Mouse (Mus musculus) CH12.LX (cell line): ENCODE measurements at regions not wholly inside any gene's neighbourhood (a gene's known extent, or its start where the extent isn't known, plus 50 kb on each side); places are given as distances from the start of the nearest gene placed in this dataset.

Experiments used
- DNase-seq: peaks from one replicate; pipeline ENCODE4 v3.0.0-alpha.2; 2013; ENCODE audit errors: extremely low read depth
- H3K27ac ChIP-seq: 2 replicates; pipeline ENCODE4 v1.5.1; 2012; ENCODE audit warnings: low read depth, mild to moderate bottlenecking, control low read depth, moderate library complexity; ENCODE audit not compliant: insufficient read depth
- H3K27me3 ChIP-seq: replicated peaks from 2 replicates; pipeline ENCODE3; 2012; ENCODE audit warnings: inconsistent platforms
- H3K36me3 ChIP-seq, 2 experiments: replicated peaks in 1 of 2; 2 replicates each; pipeline versions ENCODE3 to v1.6.1; 2012; ENCODE audit warnings: inconsistent platforms in 1 of 2, low read length in 1 of 2, mild to moderate bottlenecking in 1 of 2, mixed read lengths in 1 of 2, moderate library complexity in 1 of 2; ENCODE audit not compliant: control insufficient read depth in 1 of 2, insufficient read depth in 1 of 2
- H3K4me1 ChIP-seq, 2 experiments: 2 replicates each; pipeline ENCODE4 v1.6.1; 2012; ENCODE audit warnings: inconsistent platforms in 1 of 2, moderate library complexity in 1 of 2; ENCODE audit not compliant: insufficient read depth in 2 of 2, control insufficient read depth in 1 of 2
- H3K4me2 ChIP-seq: 2 replicates; pipeline ENCODE4 v1.6.1; 2012; ENCODE audit warnings: low read depth, mild to moderate bottlenecking, control low read depth; ENCODE audit not compliant: poor library complexity, insufficient read depth, severe bottlenecking
- H3K4me3 ChIP-seq, 3 experiments: fragments of 150-350 bp in 1 of 3; sonication (generic) in 1 of 3; replicated peaks in 1 of 3; 2 replicates each; pipeline versions ENCODE3 to v1.5.1; 2011 to 2012; ENCODE audit warnings: low read depth in 2 of 3, low read length in 2 of 3, mild to moderate bottlenecking in 2 of 3, moderate library complexity in 2 of 3, control low read depth in 1 of 3, improper control_type of control experiment in 1 of 3, inconsistent platforms in 1 of 3, mixed read lengths in 1 of 3; ENCODE audit not compliant: poor library complexity in 1 of 3
- H3K79me2 ChIP-seq: replicated peaks from 2 replicates; pipeline ENCODE4 v1.6.1; 2012; ENCODE audit warnings: mild to moderate bottlenecking, moderate library complexity; ENCODE audit not compliant: control insufficient read depth, poor library complexity, insufficient read depth, severe bottlenecking; ENCODE audit errors: extremely low read depth
- H3K9ac ChIP-seq: 2 replicates; pipeline ENCODE4 v1.6.1; 2012; ENCODE audit warnings: low read depth, mild to moderate bottlenecking, control low read depth, moderate library complexity; ENCODE audit not compliant: insufficient read depth
- H3K9me3 ChIP-seq: replicated peaks from 2 replicates; pipeline ENCODE3; 2012; ENCODE audit warnings: low read length, inconsistent platforms, mixed read lengths
- CHD1 ChIP-seq: IDR thresholded peaks from 2 replicates; pipeline ENCODE4 v1.6.1; 2012; ENCODE audit warnings: low read depth, low read length, improper control_type of control experiment, inconsistent platforms
- CTCF ChIP-seq, 2 experiments: IDR thresholded peaks in 1 of 2; conservative IDR thresholded peaks in 1 of 2; 2 replicates each; pipeline ENCODE4 v1.5.1; 2011 to 2012; ENCODE audit warnings: low read depth in 2 of 2, low read length in 2 of 2, improper control_type of control experiment in 1 of 2, inconsistent platforms in 1 of 2, mild to moderate bottlenecking in 1 of 2, moderate library complexity in 1 of 2
- ELF1 ChIP-seq: IDR thresholded peaks from 2 replicates; pipeline ENCODE4 v1.6.1; 2014; ENCODE audit warnings: low read depth, mild to moderate bottlenecking, inconsistent platforms, low read length, improper control_type of control experiment
- IRF4 ChIP-seq: IDR thresholded peaks from 2 replicates; pipeline ENCODE4 v1.6.1; 2014; ENCODE audit warnings: low read depth, mild to moderate bottlenecking, inconsistent platforms, low read length, improper control_type of control experiment
- JUND ChIP-seq: conservative IDR thresholded peaks from 2 replicates; pipeline ENCODE4 v1.6.1; 2011; ENCODE audit warnings: low read depth, low read length, improper control_type of control experiment
- MAX ChIP-seq: IDR thresholded peaks from 2 replicates; pipeline ENCODE4 v1.6.1; 2011; ENCODE audit warnings: low read length, improper control_type of control experiment
- MAZ ChIP-seq: IDR thresholded peaks from 2 replicates; pipeline ENCODE4 v1.6.1; 2012; ENCODE audit warnings: low read depth, mild to moderate bottlenecking, inconsistent platforms, low read length, improper control_type of control experiment, moderate library complexity
- MXI1 ChIP-seq: IDR thresholded peaks from 2 replicates; pipeline ENCODE4 v1.6.1; 2011; ENCODE audit warnings: mild to moderate bottlenecking, low read depth, low read length, improper control_type of control experiment
- NELFE ChIP-seq: IDR thresholded peaks from 2 replicates; pipeline ENCODE4 v1.6.1; 2011; ENCODE audit warnings: low read depth, low read length, improper control_type of control experiment
- NRF1 ChIP-seq: IDR thresholded peaks from 2 replicates; pipeline ENCODE4 v1.6.1; 2014; ENCODE audit warnings: low read depth, mild to moderate bottlenecking, inconsistent platforms, low read length, improper control_type of control experiment, moderate library complexity
- POLR2A ChIP-seq: IDR thresholded peaks from 2 replicates; pipeline ENCODE4 v1.6.1; 2011; ENCODE audit warnings: low read depth, mild to moderate bottlenecking, improper control_type of control experiment, low read length
- POLR2AphosphoS2 ChIP-seq: IDR thresholded peaks from 2 replicates; pipeline ENCODE4 v1.6.1; 2011; ENCODE audit warnings: low read depth, low read length, improper control_type of control experiment
- TCF12 ChIP-seq: IDR thresholded peaks from 2 replicates; pipeline ENCODE4 v1.6.1; 2014; ENCODE audit warnings: low read depth, mild to moderate bottlenecking, inconsistent platforms, low read length, improper control_type of control experiment
- USF2 ChIP-seq: conservative IDR thresholded peaks from 2 replicates; pipeline ENCODE4 v1.6.1; 2011; ENCODE audit warnings: low read depth, low read length, improper control_type of control experiment
- ZC3H11A ChIP-seq: IDR thresholded peaks from 2 replicates; pipeline ENCODE4 v1.6.1; 2012; ENCODE audit warnings: low read depth, mild to moderate bottlenecking, inconsistent platforms, low read length, improper control_type of control experiment
- ZMIZ1 ChIP-seq: IDR thresholded peaks from 2 replicates; pipeline ENCODE4 v1.6.1; 2012; ENCODE audit warnings: low read depth, mild to moderate bottlenecking, inconsistent platforms, low read length, improper control_type of control experiment
- ZNF384 ChIP-seq: IDR thresholded peaks from 2 replicates; pipeline ENCODE4 v1.6.1; 2012; ENCODE audit warnings: low read depth, low read length, improper control_type of control experiment, inconsistent platforms
- dilution Hi-C: fragments of 300-500 bp; cut with MboI; formaldehyde crosslinking; loops from 2 replicates; pipeline ENCODE4 v1.14.3; 2020; ENCODE audit warnings: low sequenced_read_pairs; ENCODE audit not compliant: extremely low pct_unique_long_range_greater_than_20kb, extremely low pct_ligation_motif_present
- in situ Hi-C: fragments of 300-500 bp; cut with MboI; formaldehyde crosslinking; loops from 3 replicates; pipeline ENCODE4 v1.14.3; 2019; ENCODE audit warnings: low sequenced_read_pairs, low pct_ligation_motif_present, low pct_unique_long_range_greater_than_20kb, mixed read lengths

DNA sequence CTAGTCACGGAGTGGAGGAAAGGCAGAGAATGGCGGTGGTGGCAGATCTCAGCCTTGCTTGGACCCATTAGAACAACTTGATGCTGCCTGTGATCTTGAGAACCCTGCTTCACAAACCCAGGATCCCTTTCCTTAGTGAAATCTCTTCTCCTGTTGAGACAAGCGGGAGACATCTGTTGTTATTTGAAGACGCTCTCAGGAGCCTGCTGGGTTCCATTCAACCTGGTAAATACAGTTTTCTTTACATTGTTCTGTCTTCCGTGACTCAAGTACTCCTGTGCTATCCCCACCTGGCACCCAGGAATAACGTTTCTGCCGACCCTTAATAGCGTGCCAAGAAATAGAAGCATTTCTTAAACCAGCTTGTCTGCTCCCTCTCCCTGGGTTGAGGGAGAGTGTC is 213.8 kb downstream of the Enc1 start:
- Histone ChIP-seq H3K27ac (no peak overlapping the region), H3K9me3 (peaks cover 35% of the 10 kb centered on the region), H3K4me2 (no peak overlapping the region), H3K9ac (no peak overlapping the region), H3K27me3 (no peaks in the 10 kb centered on the region), H3K4me3 (no peak overlapping the region), H3K36me3 (no peaks in the 10 kb centered on the region), H3K4me1 (no peaks in the 10 kb centered on the region), H3K79me2 (no peaks in the 10 kb centered on the region)
- in situ Hi-C loops, result no loop called here
- no peak for TF ChIP-seq POLR2A
- no peak for TF ChIP-seq CHD1
- no peak for TF ChIP-seq TCF12
- TF ChIP-seq NRF1, result no peak
- no peak for TF ChIP-seq MAX
- TF ChIP-seq ZC3H11A, result no peak
- TF ChIP-seq POLR2AphosphoS2, result no peak
- dilution Hi-C loops, result no loop called here
- DNase-seq, result no peak

DNA sequence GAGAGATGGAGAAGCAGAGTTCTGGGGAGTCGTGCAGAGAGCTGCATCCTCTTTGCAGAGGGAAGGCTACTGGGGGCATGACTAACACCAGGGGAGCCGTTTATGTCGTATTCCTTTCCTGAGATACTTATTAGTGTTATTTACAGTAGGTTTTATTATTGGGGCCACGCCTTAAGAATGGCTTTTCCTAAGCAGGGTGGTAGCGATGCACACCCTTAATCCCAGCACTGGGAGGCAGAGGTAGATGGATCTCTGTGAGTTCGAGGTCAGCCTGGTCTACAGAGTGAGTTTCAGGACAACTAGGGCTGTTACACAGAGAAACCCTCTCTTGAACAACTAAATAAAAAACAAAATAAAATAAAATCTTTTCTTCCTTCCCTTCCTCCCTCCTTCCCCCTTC is 212.6 kb downstream of the Enc1 start:
- Histone ChIP-seq H3K79me2 (no peaks in the 10 kb centered on the region), H3K4me1 (no peaks in the 10 kb centered on the region), H3K9me3 (peaks cover 28% of the 10 kb centered on the region), H3K27me3 (no peaks in the 10 kb centered on the region), H3K4me2 (no peak overlapping the region), H3K4me3 (no peak overlapping the region), H3K9ac (no peak overlapping the region), H3K27ac (no peak overlapping the region), H3K36me3 (no peaks in the 10 kb centered on the region)
- dilution Hi-C loops, result no loop called here
- no peak for DNase-seq
- TF ChIP-seq MXI1 (no peak), CTCF (conservative IDR thresholded peaks at IDR 0.05 in 1 of 2, IDR thresholded peaks at IDR 0.05 in 1 of 2; ENCODE audit: low read depth in 2 of 2, low read length in 2 of 2) (no peak), IRF4 (no peak), ZMIZ1 (no peak), MAZ (no peak), USF2 (no peak), NELFE (no peak), ZC3H11A (no peak)
- in situ Hi-C loops, result no loop called here

DNA sequence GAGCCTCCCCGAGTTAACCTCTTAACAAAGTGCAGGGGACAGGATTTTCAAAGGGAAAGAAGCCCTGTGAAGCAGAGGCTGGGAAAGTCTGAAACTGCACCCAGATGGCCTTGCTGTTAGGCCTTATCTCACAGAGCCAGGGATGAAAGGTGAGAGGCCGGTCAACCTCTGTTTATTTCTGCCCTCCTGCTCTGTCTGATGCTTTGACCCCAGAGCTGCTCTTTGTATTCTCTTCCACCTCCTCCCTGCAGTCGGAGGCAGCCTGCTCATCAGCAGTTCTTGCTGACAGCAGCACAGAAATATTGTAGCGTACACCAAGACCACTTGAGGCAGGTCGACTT is 212.2 kb downstream of the Enc1 start:
- Histone ChIP-seq H3K27ac (no peak overlapping the region), H3K9me3 (peaks cover 28% of the 10 kb centered on the region), H3K4me2 (no peak overlapping the region), H3K4me1 (no peaks in the 10 kb centered on the region), H3K4me3 (no peak overlapping the region), H3K79me2 (no peaks in the 10 kb centered on the region), H3K9ac (no peak overlapping the region), H3K36me3 (no peaks in the 10 kb centered on the region), H3K27me3 (no peaks in the 10 kb centered on the region)
- in situ Hi-C loops (no loop called here), dilution Hi-C loops (no loop called here)
- no peak for TF ChIP-seq ELF1
- no peak for TF ChIP-seq JUND
- no peak for TF ChIP-seq ZNF384
- no peak for DNase-seq
